Mouse (Mus musculus): ENCODE results near the gene Rin1. TPM values are rescaled to one million over a fixed set of nuclear protein-coding genes. Genes with fewer than 3 reads are reported as not detected.

Rin1 gene
- polyA plus RNA-seq, 1 experiment from 2014 or later = 4.0 TPM

DNA sequence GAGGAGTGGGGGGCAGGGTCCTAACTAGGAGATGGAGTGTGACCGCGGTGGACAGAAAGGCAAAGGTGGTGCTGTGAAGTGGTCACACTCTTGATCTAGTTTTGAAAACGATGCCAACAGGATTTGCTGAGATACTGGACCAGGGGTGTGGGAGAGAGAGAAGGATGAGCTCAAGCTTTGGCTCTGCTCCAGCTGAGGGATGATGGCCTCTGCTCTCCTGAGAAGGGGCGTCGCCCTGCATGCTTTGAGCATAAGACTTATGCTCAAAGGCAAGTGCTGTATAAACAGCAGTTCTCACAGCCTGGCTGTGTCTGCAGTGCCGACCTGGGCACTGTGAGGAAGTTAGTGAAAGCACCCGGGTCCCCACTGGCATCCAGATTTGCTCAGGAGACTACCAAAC is 14.8 kb downstream of the Rin1 start:
- H3K27ac ChIP-seq = peak overlapping the region; percentile 42
- WGBS = 65% methylated on average over 7 of the region's 7 CpGs
- no peaks in the 10 kb centered on the region for H3K36me3 ChIP-seq
- no peaks in the 10 kb centered on the region for H3K9me3 ChIP-seq
- H3K27me3 ChIP-seq (ENCODE audit: insufficient read depth, poor library complexity, severe bottlenecking) = peaks cover 28% of the 10 kb centered on the region
- DNase-seq (ENCODE audit: low spot score) = no peak
- peaks cover 58% of the 10 kb centered on the region for H3K4me1 ChIP-seq
- no peak overlapping the region for H3K4me3 ChIP-seq

DNA sequence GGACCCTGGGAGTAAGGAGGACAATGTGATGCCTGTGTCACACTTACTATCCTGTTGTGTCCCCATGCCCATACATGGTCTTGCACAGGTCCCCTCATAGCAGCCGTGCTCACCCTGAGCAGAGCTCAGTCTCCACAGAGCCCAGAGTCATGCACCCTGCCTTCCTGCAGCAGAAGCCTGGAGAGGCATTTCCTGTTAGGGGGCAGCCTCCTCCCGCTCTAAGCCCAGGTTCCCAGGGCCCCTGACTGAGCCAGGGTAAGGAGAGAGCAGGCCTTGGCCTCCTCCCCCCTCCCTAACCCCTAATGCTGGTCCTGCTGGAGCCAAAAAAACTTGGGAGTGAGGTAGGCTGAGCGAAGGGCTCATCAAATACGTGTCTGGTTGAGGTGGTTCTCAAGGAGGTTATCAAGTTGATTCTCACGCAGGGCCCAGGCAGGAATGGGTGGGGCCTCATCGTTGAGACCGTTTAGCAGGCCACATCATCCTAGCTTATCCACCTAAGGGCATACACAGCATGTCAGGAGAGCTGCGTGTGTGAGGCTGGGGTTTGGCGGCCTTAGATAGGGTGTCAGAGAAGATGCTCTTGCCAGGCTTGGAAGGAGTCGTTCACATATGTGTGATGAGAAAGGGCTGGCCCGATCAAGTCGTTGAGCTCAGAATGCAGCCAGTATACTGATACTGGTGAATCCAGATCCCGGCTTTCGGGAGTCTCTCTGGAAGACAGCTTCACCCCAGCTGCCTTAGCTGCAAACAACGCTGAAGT is 16.9 kb downstream of the Rin1 start:
- peak overlapping the region; percentile 72 for H3K4me3 ChIP-seq
- peaks cover 62% of the 10 kb centered on the region for H3K4me1 ChIP-seq
- H3K9me3 ChIP-seq = no peaks in the 10 kb centered on the region
- WGBS = 4% methylated on average over 15 of the region's 15 CpGs
- DNase-seq (ENCODE audit: low spot score) = no peak
- no peaks in the 10 kb centered on the region for H3K36me3 ChIP-seq
- H3K27me3 ChIP-seq (ENCODE audit: insufficient read depth, poor library complexity, severe bottlenecking) = peaks cover 43% of the 10 kb centered on the region
- peak overlapping the region; percentile 92 for H3K27ac ChIP-seq

GRCm38 (mm10) chr19:5067867-5068569 is 17.7 kb downstream of the Rin1 start, which contains the start of gene Cd248:
Gene Cd248, plus strand, starts transcription at chr19:5068078.
- peaks cover 43% of the 10 kb centered on the region for H3K27me3 ChIP-seq (ENCODE audit: insufficient read depth, poor library complexity, severe bottlenecking)
- no peaks in the 10 kb centered on the region for H3K36me3 ChIP-seq
- H3K4me3 ChIP-seq = peak within 1 kb of the TSS; percentile 72
- H3K27ac ChIP-seq = peak within 1 kb of the TSS; percentile 92
- 1% methylated on average over 56 of the region's 56 CpGs for WGBS
- peak; percentile 90 for DNase-seq (ENCODE audit: low spot score)
- peaks cover 61% of the 10 kb centered on the region for H3K4me1 ChIP-seq
- no peaks in the 10 kb centered on the region for H3K9me3 ChIP-seq

DNA sequence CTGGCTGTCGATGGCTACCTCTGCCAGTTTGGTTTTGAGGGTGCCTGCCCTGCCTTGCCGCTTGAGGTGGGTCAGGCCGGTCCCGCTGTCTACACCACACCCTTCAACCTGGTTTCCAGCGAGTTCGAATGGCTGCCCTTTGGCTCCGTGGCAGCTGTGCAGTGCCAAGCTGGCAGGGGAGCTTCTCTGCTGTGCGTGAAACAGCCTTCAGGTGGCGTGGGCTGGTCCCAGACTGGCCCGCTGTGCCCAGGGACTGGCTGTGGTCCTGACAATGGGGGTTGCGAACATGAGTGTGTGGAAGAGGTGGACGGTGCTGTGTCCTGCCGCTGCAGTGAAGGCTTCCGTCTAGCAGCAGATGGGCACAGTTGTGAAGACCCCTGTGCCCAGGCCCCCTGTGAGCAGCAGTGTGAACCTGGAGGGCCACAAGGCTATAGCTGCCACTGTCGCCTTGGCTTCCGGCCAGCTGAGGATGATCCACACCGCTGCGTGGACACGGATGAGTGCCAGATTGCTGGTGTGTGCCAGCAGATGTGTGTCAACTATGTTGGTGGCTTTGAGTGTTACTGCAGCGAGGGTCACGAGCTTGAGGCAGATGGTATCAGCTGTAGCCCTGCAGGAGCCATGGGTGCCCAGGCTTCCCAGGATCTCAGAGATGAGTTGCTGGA is 18.4 kb downstream of the Rin1 start:
- peak overlapping the region; percentile 92 for H3K27ac ChIP-seq
- no peaks in the 10 kb centered on the region for H3K36me3 ChIP-seq
- H3K4me3 ChIP-seq = peak overlapping the region; percentile 72
- DNase-seq (ENCODE audit: low spot score) = no peak
- peaks cover 61% of the 10 kb centered on the region for H3K4me1 ChIP-seq
- H3K9me3 ChIP-seq = no peaks in the 10 kb centered on the region
- H3K27me3 ChIP-seq (ENCODE audit: insufficient read depth, poor library complexity, severe bottlenecking) = peaks cover 47% of the 10 kb centered on the region
- 40% methylated on average over 21 of the region's 21 CpGs for WGBS

DNA sequence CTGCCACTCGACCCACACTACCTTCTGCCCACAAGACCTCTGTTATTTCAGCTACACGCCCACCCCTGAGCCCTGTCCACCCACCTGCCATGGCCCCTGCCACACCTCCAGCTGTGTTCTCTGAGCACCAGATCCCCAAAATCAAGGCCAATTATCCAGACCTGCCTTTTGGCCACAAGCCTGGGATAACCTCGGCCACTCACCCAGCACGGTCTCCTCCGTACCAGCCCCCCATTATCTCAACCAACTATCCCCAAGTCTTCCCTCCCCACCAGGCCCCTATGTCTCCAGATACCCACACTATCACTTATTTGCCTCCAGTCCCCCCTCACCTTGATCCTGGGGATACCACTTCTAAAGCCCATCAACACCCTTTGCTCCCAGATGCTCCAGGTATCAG is 19.2 kb downstream of the Rin1 start:
- H3K4me3 ChIP-seq = peak overlapping the region; percentile 72
- no peaks in the 10 kb centered on the region for H3K36me3 ChIP-seq
- H3K27me3 ChIP-seq (ENCODE audit: insufficient read depth, poor library complexity, severe bottlenecking) = peaks cover 51% of the 10 kb centered on the region
- 68% methylated on average over 5 of the region's 5 CpGs for WGBS
- H3K27ac ChIP-seq = peak overlapping the region; percentile 86
- H3K9me3 ChIP-seq = no peaks in the 10 kb centered on the region
- DNase-seq (ENCODE audit: low spot score) = no peak
- peaks cover 61% of the 10 kb centered on the region for H3K4me1 ChIP-seq

DNA sequence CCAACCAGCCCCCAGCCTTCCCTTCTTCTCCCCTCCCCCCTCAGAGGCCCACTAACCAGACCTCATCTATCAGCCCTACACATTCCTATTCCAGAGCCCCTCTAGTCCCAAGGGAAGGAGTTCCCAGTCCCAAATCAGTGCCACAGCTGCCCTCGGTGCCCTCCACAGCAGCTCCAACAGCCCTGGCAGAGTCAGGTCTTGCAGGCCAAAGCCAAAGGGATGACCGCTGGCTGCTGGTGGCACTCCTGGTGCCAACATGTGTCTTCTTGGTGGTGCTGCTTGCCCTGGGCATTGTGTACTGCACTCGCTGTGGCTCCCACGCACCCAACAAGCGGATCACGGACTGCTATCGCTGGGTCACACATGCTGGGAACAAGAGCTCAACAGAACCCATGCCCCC is 19.7 kb downstream of the Rin1 start:
- Histone ChIP-seq H3K4me1 (peaks cover 61% of the 10 kb centered on the region), H3K36me3 (no peaks in the 10 kb centered on the region), H3K4me3 (peak overlapping the region; percentile 72), H3K9me3 (no peaks in the 10 kb centered on the region), H3K27me3 (ENCODE audit: insufficient read depth, poor library complexity, severe bottlenecking) (peaks cover 51% of the 10 kb centered on the region), H3K27ac (peak overlapping the region; percentile 86)
- WGBS = 73% methylated on average over 7 of the region's 7 CpGs
- no peak for DNase-seq (ENCODE audit: low spot score)

- Histone ChIP-seq H3K9me3 (no peaks in the 10 kb centered on the region), H3K4me3 (peak overlapping the region; percentile 72), H3K36me3 (no peaks in the 10 kb centered on the region), H3K27me3 (ENCODE audit: insufficient read depth, poor library complexity, severe bottlenecking) (peaks cover 51% of the 10 kb centered on the region), H3K27ac (peak overlapping the region; percentile 86), H3K4me1 (peaks cover 61% of the 10 kb centered on the region)
- DNase-seq (ENCODE audit: low spot score) = no peak
- 7% methylated on average over 11 of the region's 11 CpGs for WGBS
Observed at GRCm38 (mm10) chr19:5071077-5071476, 20.8 kb downstream of the Rin1 start.

DNA sequence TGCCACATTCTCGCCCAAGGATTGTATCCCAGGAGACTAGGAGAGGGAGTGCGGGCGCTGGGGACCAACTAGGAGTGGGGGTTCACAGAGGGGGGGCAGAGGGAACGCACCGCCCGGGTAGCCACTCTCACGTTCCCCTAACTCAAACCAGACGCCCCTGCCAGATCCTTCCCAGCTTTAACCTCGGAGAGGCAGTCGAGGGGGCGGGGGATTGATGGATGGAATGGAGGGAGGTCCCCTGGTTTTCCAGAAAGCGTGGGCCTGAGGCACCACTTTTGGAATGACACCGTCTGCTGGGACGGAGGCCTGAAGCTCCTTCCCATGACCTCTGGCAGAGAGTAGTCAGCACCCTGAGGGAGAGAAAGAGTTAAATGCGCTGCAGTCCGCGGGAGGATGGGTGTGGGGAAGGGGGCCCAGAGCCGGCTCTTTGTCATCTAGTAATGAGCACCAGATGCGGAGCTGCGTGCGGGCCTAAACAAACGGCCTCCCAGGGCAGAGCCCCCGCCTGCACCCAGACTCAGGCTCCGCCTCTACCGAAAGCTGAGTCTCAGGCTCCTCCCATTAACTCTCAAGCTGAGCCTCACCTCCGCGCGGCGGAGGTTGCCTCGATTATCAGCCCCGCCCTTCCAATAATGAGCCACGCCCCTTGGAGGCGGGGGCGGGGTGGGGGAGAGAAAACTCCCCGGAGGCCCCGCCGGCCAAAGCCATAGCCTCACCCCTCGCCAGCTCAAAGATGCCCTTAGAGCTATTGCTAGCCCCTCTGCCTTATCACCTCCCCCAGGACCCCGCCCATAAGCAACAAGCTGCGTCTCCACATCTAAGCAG is 21.5 kb downstream of the Rin1 start:
- H3K4me1 ChIP-seq = peaks cover 59% of the 10 kb centered on the region
- H3K27me3 ChIP-seq (ENCODE audit: insufficient read depth, poor library complexity, severe bottlenecking) = peaks cover 51% of the 10 kb centered on the region
- H3K4me3 ChIP-seq = peak overlapping the region; percentile 72
- peak; percentile 94 for DNase-seq (ENCODE audit: low spot score)
- H3K27ac ChIP-seq = peak overlapping the region; percentile 86
- H3K9me3 ChIP-seq = no peaks in the 10 kb centered on the region
- 2% methylated on average over 40 of the region's 40 CpGs for WGBS
- no peaks in the 10 kb centered on the region for H3K36me3 ChIP-seq

DNA sequence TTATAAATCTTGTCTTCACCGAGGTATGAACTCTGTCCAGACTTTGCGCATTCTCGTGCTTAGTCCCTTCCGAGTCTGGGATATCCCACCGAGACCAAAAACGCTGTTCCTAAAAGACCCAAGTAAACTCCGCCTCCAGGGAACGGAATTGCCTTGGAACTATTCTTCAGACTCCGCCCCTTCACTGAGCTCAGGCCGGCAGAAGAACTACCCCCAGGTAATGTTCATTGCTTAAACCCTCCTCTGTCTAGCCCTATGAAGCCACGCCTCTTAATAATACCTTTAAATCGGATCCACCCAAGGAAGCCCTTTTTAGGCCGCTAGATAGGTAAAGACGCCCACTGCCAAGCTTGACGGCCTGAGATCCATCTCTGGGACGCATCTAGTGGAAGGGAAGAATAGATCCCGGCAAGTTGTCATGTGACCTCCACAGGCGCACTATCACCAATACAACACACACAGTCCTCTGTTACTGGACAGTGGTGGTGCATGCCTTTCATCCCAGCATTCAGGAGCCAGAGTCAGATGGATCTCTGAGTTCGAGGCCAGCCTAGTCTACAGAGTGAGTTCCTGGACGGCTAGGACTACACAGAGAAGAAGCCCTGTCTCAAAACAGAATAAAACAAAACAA is 22.2 kb downstream of the Rin1 start:
- Histone ChIP-seq H3K9me3 (no peaks in the 10 kb centered on the region), H3K27me3 (ENCODE audit: insufficient read depth, poor library complexity, severe bottlenecking) (peaks cover 46% of the 10 kb centered on the region), H3K27ac (peak overlapping the region; percentile 86), H3K4me3 (peak overlapping the region; percentile 72), H3K4me1 (peaks cover 51% of the 10 kb centered on the region), H3K36me3 (no peaks in the 10 kb centered on the region)
- no peak for DNase-seq (ENCODE audit: low spot score)
- WGBS = 4% methylated on average over 20 of the region's 20 CpGs

DNA sequence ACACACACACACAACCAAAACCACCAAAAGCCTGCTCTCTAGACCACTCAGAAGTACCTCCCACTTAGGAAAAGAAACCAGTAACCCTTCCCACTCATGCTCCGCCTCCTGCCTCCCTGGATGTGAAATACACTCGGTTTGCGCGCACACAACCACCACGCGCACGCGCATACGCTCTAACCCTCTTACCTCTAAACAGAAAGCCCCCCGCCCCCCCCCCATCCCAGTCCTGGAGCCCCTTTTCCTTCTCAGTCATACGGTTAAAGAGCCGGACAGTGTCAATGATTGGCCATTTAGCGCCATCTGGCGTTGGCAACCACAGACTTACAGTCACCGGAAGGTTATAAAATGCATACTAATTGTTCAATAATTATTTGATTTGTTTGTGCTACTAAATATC is 22.7 kb downstream of the Rin1 start:
- peaks cover 43% of the 10 kb centered on the region for H3K27me3 ChIP-seq (ENCODE audit: insufficient read depth, poor library complexity, severe bottlenecking)

GRCm38 (mm10) chr19:5073518-5073917 is 23.2 kb downstream of the Rin1 start:
- Histone ChIP-seq H3K9me3 (no peaks in the 10 kb centered on the region), H3K4me1 (peaks cover 41% of the 10 kb centered on the region), H3K4me3 (no peak overlapping the region), H3K27ac (no peak overlapping the region), H3K36me3 (no peaks in the 10 kb centered on the region), H3K27me3 (ENCODE audit: insufficient read depth, poor library complexity, severe bottlenecking) (peaks cover 41% of the 10 kb centered on the region)
- WGBS = 36% methylated on average over 5 of the region's 5 CpGs
- DNase-seq (ENCODE audit: low spot score) = no peak

More for the DNA sequence above, 22.7 kb downstream of the Rin1 start:
- Histone ChIP-seq H3K36me3 (no peaks in the 10 kb centered on the region), H3K27ac (0 out of 2 replicates have a peak overlapping the region, but pooled peaks have one; percentile 86), H3K4me1 (peaks cover 46% of the 10 kb centered on the region), H3K4me3 (peak overlapping the region; percentile 72), H3K9me3 (no peaks in the 10 kb centered on the region)
- DNase-seq (ENCODE audit: low spot score) = no peak
- 2% methylated on average over 15 of the region's 15 CpGs for WGBS

- Histone ChIP-seq H3K4me1 (no peaks in the 10 kb centered on the region), H3K27ac (no peak overlapping the region), H3K9me3 (no peaks in the 10 kb centered on the region), H3K27me3 (ENCODE audit: insufficient read depth, poor library complexity, severe bottlenecking) (peaks cover 49% of the 10 kb centered on the region), H3K36me3 (no peaks in the 10 kb centered on the region), H3K4me3 (no peak overlapping the region)
- DNase-seq (ENCODE audit: low spot score) = no peak
- 92% methylated on average over 1 of the region's 1 CpGs for WGBS
Observed at GRCm38 (mm10) chr19:5079279-5079678, 29.0 kb downstream of the Rin1 start.

All from heart, embryonic 10.5 days (tissue).